Mouse (Mus musculus): ENCODE measurements around the gene Cnpy4. TPM values are rescaled to one million over a fixed set of nuclear protein-coding genes. Genes with fewer than 3 reads are reported as not detected.

Gene Cnpy4
- polyA plus RNA-seq (2017; shearing (Covaris generic)): 10 to 100 TPM; 49.4 to 55.0 (median 54.5) TPM

GRCm38 (mm10) chr5:138186950-138187638, at the start of gene Cnpy4, which contains the start of gene Taf6:
TSS of gene Cnpy4 (plus strand) at chr5:138187485.
TSS of gene Taf6 (minus strand) at chr5:138187451.
- ATAC-seq: peak; percentile 81

GRCm38 (mm10) chr5:138137935-138138549, 49.2 kb upstream of the Cnpy4 start:
- peak; percentile 77 for ATAC-seq

DNA sequence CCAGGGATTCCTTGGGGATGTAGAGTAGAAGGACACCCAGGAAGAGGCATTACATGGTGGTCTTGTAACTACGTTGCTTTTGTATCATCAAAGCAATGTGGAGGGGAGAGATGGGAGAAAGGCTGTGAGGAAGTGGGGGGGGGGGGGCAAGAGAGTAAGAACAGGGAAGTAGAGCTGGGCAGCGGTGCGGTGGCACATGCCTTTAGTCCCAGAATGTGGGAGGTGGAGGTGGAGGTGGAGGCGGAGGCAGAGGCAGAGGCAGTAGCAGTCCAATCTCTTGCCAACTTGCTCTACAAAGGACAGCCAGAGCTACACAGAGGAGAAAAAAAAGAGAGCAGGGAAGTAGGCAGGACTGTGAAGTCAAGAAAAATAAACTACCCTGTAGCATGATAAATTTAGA, 48.7 kb upstream of the Cnpy4 start:
- no peak for ATAC-seq

GRCm38 (mm10) chr5:138154390-138154789, 32.9 kb upstream of the Cnpy4 start:
- ATAC-seq: no peak

DNA sequence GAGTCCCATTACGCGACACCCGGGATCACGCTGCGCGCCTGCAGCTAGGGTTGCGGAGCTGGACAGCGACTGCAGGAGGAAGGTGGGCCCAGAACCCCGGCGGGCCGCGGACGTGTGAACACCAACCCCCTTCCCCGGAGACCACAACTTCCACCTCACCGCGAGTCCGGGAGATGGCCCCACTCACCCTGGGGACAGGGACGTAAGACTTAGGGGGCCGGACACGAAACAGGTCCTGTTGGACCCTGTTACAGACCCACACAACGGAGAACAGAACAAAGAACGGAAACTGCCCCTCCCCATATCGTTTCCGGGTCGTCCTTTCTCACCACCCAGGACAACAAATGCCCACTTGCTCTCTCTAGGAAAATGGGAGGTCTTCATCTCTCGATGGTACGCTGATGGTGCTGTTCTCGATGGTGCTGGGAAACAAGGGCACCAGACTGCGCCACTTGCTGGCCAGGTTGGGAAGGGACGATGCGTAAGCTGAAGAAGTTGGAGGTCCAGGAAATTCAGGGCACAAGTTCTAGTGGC, 31.8 kb upstream of the Cnpy4 start, which contains the start of gene Zfp113:
TSS of gene Zfp113 (minus strand) at position 302 of the 534 bp plus-strand sequence.
- ATAC-seq: peak; percentile 98

- no peak for ATAC-seq
Observed at GRCm38 (mm10) chr5:138160224-138160762, 27.0 kb upstream of the Cnpy4 start.

DNA sequence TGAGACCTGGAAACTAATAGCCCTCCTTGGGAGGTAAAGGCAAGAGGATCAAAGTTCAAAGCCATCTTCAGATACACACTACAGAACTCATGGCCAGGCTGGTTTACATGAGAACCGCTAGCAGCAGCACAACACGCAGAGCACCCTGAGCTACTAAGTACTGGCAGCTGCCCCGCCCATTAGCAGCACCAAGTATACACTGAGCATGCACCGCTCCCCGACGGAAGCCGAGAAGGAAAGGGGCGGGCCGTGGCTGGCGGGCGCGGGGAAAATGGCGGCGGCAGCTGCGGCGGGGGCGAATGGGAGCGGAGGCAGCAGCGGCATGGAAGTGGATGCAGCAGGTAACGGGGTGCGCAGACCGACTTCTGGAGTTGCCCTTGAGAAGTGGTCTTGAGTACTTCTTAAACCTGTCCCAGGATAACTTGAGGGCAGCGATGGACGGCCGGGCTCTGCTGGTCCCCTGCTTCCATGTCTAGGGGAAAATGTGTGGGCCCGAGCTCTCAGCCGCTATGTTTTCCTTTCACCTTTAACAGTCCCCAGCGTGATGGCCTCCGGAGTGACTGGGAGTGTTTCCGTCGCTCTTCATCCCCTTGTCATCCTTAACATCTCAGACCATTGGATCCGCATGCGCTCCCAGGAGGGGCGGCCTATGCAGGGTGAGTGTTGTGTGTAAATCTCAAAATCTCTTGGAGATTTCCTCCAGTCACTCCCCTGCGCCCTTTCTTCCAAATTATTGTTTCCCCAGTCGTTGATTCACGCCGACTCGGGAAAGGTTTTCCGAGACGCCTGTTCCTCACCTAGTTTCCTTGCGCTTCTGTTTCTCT, 26.2 kb upstream of the Cnpy4 start, which contains the start of gene Cops6:
TSS of gene Cops6 (plus strand) at position 230 of the 824 bp plus-strand sequence.
- peak; percentile 98 for ATAC-seq

- no peak for ATAC-seq
Observed at GRCm38 (mm10) chr5:138163046-138163445, 24.2 kb upstream of the Cnpy4 start.

GRCm38 (mm10) chr5:138163610-138164009, 23.7 kb upstream of the Cnpy4 start:
- ATAC-seq: no peak

GRCm38 (mm10) chr5:138165594-138165993, 21.7 kb upstream of the Cnpy4 start:
- ATAC-seq: no peak

DNA sequence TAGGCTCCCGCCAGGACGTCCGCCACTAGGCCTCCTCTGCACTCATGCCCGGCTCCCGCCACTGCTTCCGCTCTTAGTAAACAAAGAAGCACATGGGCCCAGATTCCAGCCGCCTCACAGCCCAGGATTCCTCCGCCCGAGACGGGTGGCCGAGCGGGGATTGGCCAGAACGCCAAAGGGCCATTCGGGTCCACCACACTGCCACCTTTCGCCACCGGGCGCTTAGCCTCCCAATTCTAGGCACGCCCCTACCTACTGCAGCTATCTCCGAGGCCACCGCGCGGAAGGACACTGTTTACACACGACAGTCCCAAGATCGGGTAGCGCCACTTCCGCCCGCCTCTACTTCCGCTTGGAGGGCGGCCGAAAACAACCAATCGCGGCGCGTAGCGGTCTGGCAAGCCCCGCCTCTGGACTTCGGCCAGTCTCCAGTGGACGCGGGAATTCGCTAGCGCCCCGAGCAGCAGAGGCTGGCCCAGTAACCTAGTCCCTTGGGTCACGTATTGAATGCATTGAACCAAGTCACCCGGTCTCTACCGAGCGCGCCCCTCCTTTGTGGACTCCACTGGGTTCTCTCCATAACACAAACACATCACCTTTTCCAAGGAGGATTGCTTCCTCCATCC, 16.2 kb upstream of the Cnpy4 start:
- ATAC-seq: peak; percentile 65

DNA sequence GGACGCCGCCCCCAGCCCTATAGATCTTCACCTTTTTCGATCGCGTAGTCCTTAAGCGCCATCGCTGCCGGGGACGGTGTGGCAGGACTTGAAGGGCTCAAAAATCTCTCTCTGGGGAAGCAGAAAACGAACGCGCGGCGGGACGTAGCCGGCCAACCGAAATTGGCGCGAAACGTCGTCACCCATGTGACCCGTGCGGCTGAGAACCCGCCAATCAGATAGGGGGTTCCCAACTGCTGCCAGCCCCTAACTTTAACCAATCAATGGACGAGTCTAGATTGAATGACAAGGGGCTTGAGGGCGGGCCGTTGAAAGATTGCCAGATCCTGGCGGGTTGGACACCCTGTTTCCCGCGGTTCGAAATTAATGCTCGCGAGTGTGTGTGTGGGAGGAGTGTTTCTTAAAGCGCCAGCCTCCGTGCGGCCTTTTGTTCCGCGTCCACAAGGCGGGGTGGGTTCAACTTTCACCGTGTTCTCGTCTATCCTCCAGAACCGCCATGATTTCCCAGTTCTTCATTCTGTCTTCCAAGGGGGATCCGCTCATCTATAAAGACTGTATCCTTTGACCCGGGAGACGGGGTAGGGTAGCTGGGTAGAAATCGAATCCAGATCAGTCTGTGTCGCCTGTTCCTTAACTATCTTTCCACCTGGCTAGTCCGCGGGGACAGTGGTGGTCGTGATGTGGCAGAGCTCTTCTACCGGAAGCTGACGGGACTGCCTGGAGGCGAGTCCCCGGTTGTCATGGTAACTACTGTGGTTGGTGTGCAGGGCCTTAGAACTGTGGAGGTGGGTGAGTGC, 15.4 kb upstream of the Cnpy4 start, which contains the start of the genes Ap4m1 and Mcm7:
TSS of gene Ap4m1 (plus strand) at position 308 of the 797 bp plus-strand sequence.
TSS of gene Mcm7 (minus strand) at position 728 of the 797 bp plus-strand sequence.
- peak; percentile 93 for ATAC-seq

DNA sequence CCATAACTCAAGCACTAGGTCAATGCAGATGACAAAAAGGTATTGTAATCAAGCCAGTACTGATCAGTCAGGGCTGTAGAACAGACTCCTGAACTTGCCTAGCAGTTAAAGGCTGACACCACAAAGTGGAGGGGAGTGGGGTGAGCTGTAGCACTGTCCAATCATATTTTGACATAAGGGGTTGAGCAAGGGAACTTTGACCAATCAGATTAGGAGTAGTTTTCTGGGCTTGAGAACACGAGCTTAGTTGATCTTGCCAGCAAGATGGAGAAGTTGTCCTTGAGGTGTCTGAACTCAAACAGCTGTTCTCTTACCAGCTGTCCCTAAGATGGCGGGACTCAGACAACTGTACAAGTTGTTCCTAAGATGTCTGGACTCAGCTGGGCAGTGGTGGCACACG, 14.1 kb upstream of the Cnpy4 start:
- no peak for ATAC-seq

DNA sequence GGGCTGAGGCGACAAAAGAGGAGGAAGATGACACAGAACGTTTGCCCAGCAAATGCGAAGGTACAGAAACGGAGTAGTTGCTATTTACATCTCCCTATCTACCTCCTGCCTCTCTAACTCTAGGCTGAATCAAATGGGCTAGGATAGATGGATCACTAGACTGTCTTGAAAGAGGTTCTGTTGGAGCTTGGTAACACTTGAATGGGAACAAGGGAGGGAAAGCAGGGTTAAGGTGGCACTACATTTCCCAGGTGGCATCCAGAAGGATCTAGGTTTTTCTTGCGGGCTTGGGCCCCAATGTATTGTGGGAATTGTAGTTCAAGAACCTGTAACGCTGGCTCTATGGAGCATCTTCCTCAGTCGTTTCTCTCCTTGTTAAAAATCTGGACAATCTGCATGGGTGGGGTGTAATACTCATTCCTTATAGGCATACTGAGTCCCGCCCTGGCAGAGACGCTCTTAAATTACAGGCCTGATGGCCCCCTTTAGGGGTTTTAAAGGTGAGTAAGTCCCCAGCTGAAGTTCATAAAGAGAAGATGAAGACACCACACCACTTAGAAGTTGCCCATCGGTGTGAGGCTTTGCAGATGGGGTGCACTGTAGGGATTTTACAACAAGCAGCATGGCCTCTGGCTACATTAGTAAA, 499 bp downstream of the Cnpy4 start:
- peak; percentile 89 for ATAC-seq

GRCm38 (mm10) chr5:138193771-138194727, 6.8 kb downstream of the Cnpy4 start, which contains the start of gene Mblac1:
TSS of gene Mblac1 (plus strand) at chr5:138194314.
- ATAC-seq: peak; percentile 66

- peak; percentile 39 for ATAC-seq
Observed at GRCm38 (mm10) chr5:138194755-138195345, 7.6 kb downstream of the Cnpy4 start.

DNA sequence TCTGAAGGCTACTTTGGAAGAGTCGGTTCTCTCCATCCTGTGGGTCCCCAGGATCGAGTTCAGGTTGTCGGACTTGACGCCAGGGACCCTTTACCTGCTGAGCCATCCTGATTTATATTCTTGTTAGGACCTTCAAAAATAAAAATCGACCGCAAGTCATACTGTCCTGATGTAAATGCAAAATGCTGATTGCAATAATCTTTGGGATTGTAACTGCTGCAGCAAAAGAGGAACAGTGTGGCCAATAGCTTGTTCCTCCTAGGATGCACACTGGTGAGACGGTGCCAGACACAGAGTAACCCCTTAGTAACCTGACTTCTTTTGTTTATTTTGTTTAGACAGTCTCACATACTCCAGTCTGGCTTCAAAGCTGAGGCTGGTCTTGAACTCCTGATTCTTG, 8.2 kb downstream of the Cnpy4 start:
- ATAC-seq: no peak

DNA sequence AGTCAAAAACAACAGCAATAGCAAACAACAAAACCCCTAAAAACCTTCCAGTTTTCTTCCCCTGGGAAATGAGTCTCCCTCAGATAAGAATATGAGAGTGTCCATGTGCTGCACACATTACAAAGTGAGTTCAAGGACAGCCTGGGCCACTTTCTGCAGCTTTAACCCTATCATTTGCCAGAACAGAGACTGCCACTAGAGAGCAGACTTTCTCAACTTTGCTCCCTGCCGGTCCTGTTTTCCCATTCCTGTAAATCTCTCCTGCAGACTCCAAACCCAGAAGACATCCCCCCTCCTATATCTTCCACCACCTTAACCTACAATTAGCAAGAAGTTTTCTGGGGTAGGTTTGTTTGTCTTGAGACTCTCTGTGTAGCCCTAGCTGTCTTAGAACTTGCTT, 12.3 kb downstream of the Cnpy4 start:
- ATAC-seq: no peak

- ATAC-seq: no peak
Observed at GRCm38 (mm10) chr5:138202086-138202485, 14.8 kb downstream of the Cnpy4 start.

Measured in inflammation-experienced regulatory T-cells, adult 6 months (primary cell).